Mouse (Mus musculus): ENCODE results near the gene Pten.

Gene Pten

GRCm38 (mm10) chr19:32756900-32757725 lies at the start of gene Pten:
TSS of gene Pten (plus strand) at chr19:32757497.
- ATAC-seq (ENCODE audit: low TSS enrichment), result peak; percentile 53

DNA sequence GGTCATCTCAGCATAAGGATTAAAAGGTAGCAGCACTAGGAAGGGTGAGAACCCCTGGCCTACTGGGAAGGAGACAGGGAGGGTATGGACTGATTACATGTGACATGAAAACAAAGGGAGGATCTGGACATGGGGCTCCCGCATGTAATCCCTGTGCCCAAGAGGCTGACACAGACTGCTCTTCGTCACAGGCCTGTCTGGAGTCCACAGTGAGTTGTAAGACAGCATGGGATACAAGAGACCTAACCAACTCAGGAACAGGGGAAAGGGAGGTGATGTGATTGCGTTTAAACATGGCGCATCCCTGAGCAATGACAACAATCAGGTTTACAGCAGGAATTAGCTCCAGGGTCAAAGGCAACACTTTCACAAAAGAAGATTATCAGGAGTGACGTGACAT lies 48.3 kb upstream of the Pten start:
- ATAC-seq (ENCODE audit: low TSS enrichment), result no peak

DNA sequence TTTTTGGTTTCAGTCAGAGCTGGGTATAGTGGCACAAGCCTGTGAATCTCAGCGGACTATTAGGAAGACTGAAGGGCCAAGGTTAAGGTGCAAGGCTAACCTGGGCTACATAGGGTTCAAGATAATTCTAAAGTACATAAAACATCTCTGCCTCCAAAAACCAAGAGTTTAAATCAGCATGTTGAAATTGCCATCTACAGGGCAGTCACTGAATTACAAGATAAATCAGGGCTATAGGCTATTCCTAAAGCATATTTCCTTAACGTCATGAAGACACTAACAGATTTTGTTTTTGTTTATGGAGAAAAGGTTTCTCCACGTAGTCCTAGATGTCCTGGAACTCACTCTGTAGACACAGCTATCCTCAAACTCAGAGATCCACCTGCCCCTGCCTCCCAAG lies 47.0 kb upstream of the Pten start:
- ATAC-seq (ENCODE audit: low TSS enrichment), result no peak

GRCm38 (mm10) chr19:32711761-32712541 lies 45.3 kb upstream of the Pten start:
- peak; percentile 89 for ATAC-seq (ENCODE audit: low TSS enrichment)

DNA sequence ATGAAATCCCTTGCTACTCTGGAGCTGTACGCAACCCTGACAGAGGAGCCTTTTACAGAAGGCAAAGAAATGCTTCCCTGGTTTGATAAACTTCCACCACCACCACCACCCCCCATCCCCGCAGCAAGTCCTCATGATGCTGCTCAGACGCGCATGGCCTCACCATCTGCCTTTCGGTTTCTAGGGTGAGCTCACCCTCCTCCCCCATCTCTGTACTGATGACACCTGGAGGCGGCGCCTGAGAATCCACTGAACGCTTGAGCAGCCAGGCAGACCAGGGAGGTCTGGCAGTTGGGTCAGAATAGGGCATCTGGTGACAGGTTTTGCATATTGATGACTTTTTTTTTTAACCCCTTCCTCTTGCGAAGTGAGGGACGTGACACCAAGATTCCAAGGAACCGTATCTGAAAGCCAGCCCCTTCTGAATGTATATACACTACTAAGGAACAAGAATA lies 44.7 kb upstream of the Pten start:
- ATAC-seq (ENCODE audit: low TSS enrichment), result peak; percentile 85

- no peak for ATAC-seq (ENCODE audit: low TSS enrichment)
These were observed 43.8 kb upstream of the Pten start for GRCm38 (mm10) chr19:32713471-32713870.

DNA sequence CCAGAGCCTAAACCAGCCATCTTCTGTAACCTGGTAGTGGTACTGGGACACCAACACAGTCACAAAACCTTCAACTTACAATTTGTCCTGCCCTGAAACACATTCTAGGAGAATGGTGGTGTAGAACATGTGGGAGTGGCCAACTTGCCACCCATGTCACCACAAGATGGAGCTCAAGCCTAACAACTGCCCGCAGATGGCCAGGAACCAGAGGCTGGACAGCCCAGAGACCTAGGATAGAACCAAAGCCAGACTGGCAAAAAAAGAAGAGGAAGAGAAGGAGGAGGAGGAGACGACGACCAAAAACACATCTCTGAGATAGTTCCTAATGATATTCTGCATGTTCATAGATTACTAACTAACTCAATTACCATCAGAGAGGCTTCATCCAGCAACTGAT lies 42.1 kb upstream of the Pten start:
- peak; percentile 55 for ATAC-seq (ENCODE audit: low TSS enrichment)

- ATAC-seq (ENCODE audit: low TSS enrichment), result no peak
These were observed 41.6 kb upstream of the Pten start for GRCm38 (mm10) chr19:32715681-32716080.

- no peak for ATAC-seq (ENCODE audit: low TSS enrichment)
These were observed 39.7 kb upstream of the Pten start for GRCm38 (mm10) chr19:32717590-32717989.

GRCm38 (mm10) chr19:32720319-32720718 lies 37.0 kb upstream of the Pten start:
- ATAC-seq (ENCODE audit: low TSS enrichment), result no peak

DNA sequence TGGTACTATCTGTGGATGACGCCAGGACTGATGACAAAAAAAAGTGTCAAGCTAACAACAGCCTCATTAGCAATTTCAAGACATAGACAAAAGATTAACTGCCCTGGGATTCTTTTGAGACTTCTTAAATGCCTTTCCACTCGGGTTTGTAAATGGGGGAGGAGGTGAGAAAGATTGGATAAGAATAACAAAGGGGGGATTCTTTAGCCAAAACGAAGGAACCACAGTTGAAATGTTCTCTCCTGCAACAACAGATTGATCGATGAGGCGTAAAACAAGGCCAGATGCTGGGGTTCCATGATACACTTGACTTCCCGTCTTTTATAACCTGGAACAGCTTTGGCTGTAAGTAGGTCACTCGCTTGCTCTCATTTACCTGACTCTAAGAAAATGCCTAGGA lies 33.5 kb upstream of the Pten start:
- 0 out of 2 replicates have a peak, but pooled peaks have one; percentile 38 for ATAC-seq (ENCODE audit: low TSS enrichment)

GRCm38 (mm10) chr19:32726451-32727325 lies 30.6 kb upstream of the Pten start:
- no peak for ATAC-seq (ENCODE audit: low TSS enrichment)

DNA sequence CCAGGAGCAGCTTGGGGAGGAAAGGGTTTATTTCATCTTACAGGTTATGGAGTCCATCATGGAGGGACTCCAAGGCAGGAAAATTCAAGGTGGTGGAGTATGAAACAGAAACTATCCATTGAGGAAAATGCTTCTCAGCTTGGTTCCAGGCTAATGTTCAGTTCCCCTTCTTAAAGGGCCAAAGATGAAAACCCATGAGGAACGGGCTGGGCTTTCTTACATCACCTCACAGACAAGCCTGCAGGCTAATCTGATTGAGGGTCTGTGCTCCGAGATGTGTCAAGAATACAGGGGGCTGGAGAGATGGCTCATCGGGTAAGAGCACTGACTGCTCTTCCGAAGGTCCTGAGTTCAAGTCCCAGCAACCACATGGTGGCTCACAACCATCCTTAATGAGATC lies 27.5 kb upstream of the Pten start:
- ATAC-seq (ENCODE audit: low TSS enrichment), result no peak

GRCm38 (mm10) chr19:32732922-32733321 lies 24.4 kb upstream of the Pten start:
- ATAC-seq (ENCODE audit: low TSS enrichment), result no peak

DNA sequence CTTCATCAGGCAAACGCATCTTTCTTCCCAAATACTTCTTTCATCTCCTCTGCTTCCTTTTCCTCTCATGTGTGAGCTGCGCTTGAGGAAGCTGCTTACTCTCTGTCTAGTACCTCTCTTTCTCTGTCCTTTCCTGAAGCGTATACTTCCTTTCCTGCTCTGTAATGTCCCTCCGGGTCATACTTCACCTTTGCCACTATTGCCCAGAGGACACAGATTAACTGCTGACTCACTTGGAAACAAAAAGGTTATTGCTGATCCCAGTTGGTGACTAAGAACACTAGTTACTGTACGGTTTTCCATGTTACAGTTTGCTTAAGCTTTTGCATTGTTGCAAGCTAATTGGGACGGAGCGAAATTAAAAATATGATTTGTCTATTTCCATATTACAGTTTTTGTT lies 19.5 kb upstream of the Pten start:
- no peak for ATAC-seq (ENCODE audit: low TSS enrichment)

DNA sequence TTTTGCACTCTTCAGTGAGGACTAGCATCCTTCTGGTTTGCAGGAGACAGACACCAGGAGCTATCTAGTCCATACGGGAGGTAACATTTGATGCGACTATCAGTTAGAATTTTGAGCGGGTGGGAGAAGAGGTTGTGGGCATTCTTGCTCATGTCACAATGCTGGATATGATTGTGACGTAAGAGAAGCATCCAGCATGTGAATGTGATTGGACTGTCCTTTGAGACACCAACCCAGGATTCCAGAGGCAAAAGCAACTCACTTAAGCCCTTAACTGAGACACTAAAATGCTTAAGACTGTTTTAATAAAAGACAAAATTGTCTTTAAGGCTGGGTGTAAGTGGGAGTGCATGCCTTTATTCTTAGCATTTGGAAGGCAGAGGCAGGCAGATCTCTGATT lies 17.6 kb upstream of the Pten start, which contains the start of gene Atad1:
Gene Atad1, minus strand, starts transcription at position 101 of the 400 bp plus-strand sequence.
- ATAC-seq (ENCODE audit: low TSS enrichment), result no peak

DNA sequence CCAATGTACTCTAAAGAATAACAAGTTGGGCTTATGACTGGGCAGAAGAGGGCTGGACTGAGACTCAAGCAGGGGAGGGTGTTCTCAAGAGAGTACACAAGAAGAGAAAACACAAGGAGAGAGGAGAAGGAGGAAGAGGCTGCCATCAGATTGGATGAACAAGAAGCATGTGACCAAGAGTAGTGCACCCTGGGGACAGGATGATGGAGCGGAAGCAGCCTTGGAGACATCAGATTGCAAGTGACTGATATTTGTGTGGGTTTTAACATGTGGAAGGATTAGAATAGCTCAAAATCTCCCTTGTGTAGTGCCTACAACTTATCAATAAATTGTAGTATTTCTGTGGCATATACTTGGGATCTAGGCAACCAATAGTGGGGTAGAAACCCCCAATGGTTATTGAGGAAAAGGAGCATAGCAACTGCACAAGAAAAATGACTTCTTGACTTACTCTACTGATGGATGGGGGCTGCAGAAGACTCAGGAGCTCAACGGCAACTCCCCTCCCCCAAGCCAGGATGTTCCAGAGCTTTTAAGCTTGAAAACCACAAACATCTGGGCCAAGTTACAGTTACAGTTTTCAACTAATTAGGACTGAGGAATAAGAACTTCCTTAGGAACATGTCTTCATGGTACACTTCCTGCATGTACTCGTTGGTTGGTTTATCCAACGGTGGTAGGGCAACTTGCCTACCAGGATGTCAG lies 16.5 kb upstream of the Pten start:
- no peak for ATAC-seq (ENCODE audit: low TSS enrichment)

DNA sequence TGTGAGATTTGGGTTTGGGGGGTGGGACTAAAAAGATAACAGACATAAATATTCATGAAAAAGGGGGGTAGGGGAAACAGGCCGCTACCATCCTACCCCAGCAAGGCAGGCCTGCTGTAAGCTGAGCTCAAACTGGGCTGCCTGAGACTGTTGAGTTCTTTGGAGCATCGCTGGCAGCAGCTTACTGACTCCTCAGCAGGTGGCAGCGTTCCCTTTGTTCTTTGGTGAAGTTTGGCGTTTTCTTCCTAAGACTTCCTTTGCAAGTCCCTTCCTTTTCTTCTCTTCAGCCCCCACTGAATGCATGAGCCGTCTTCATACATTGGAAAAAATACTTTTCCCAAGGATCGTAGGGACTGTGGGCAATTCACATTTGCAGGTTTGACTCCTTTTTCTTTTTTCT lies 7.9 kb upstream of the Pten start:
- ATAC-seq (ENCODE audit: low TSS enrichment), result peak; percentile 76; the same call in 1 of the 2 replicates

DNA sequence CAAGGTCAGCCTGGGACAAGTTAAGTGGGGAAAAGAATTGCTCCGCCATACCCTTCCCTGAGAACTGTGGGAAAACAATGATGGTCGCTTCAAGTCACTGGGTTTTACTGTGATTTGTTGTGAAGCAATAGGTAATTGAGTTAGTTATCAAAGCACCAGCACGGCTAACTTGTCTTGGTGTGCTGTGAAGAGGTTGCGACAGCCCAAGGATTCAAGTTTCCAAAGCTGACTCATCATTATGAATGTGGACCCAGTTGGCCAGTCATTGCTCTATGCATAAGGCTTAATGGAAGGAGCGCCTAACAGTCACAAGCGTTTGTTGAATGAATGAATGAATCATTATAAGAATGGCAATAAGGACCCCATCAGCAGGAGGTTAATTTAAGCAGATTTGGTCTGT lies 4.9 kb upstream of the Pten start:
- ATAC-seq (ENCODE audit: low TSS enrichment), result no peak

GRCm38 (mm10) chr19:32753386-32753785 lies 3.9 kb upstream of the Pten start:
- ATAC-seq (ENCODE audit: low TSS enrichment), result no peak
